Mouse (Mus musculus) thymus, postnatal 0 days (tissue): ENCODE measurements around the gene Atp6v1g1. TPM values are rescaled to one million over a fixed set of nuclear protein-coding genes. Genes with fewer than 3 reads are reported as not detected.

Source experiments
- DNase-seq: peaks from one replicate; pipeline ENCODE4 v3.0.0-alpha.2; 2015; ENCODE audit warnings: low spot score
- polyA plus RNA-seq: library from polyadenylated mRNA; unstranded; fragments of >200 nt; fragmentation: Nextera tagmentation; extraction: Ambion mirVana; gene quantifications from 2 replicates; pipeline ENCODE4 v1.2.1, GENCODE M21; 2015

Gene Atp6v1g1
- 373 and 381 TPM in 2 replicates for polyA plus RNA-seq

DNA sequence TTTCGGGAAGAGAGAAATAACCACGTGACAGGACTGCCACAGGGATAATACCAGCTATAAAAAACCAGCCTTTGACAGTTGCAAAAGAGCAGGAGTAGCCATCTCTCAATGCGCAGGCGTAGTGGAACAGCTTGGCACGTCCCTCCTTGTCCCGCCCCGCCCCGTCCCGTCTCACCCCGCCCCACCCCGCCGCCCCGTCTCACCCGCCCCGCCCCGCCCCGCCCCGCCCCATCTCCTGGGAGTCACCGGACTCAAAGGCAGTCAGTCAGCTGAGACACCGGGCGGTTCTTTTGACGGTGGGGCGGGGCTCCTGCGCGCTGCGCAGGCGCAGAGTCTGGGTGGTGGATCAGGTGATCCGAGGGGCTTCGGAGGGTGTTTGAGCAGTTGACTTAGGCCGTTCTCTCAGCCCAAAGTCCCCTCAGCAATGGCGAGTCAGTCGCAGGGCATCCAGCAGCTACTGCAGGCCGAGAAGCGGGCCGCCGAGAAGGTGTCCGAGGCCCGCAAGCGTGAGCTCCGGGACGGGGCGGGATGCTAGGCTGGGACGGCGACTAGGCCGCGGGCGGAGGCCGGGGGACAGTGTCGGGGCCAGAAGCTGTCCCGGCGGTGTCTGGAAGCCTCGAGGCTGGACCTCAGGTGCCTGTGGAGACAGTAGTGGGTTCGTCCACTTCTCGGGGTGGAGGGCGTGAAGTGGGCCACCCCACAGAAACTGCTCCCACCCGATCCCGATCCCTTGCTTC is at the start of gene Atp6v1g1:
Atp6v1g1 (plus strand) TSS at position 279 of the 737 bp plus-strand sequence.
- DNase-seq = peak; percentile 95

DNA sequence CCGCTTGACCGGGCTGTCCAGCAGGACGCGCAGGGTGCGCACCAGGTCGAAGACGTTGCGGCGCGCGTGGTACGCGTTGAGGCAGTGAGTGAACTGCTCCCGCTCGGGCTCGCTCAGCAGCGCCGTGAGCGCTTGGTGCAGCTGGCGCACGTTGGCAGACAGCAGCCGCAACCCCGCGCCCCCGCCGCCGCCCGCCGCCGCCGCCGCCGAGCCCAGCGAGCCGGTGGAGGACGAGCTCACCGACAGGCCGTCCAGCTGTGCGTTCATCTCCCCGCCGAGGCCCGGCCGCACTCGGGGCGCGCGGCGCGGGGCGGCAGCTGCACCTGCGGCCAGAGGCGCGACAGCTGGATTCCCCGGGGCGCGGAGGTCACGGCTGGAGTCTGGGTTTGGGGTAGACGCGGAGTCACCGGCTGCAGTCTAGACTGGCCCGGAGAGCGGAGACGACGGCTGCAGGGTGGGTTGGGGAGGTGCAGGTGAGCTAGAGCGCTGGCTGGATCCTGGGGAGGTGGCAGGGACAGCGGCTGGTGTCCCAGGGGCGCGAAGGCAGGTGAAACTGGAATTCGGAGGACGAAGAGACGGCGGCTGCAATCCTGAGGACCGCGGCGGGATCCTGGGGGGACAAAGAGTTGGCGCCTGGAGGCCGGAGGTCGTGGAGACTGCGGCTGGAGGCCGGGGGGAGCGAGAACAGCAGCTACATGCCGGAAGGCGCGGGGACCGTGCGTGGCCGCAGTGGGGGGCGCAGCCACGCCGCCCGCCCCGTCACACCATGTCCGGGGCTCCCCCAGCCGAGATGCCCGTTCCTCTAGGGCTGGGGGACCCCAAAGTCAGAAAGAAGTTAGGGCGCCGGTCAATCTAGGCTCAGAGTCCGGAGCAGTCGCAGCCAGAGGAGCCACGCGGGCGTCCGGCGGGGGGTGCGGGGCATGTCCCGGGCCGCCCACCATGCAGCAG is 49.3 kb upstream of the Atp6v1g1 start:
- DNase-seq = peak; percentile 77

DNA sequence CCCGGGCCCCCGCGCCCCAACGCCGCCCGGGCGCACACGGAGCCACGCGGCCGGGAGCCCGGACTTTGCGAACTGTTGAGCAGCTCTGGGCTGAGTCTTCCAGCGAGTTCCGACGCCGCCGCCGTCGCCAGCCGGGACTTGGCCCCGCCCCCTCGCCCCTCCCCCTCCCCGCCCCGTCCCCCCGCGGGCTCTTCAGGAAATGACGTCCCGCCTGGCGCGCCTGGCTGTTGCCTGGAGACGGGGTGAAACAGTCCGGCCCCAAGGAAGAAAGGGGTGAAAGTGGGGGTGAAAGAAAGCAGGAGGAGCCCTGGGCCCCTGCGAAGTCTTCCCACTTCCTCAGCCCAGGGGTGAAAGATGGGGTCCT is 48.7 kb upstream of the Atp6v1g1 start, which contains the start of gene Whrn:
Whrn (minus strand) TSS at position 77 of the 364 bp plus-strand sequence.
- peak; percentile 91 for DNase-seq

DNA sequence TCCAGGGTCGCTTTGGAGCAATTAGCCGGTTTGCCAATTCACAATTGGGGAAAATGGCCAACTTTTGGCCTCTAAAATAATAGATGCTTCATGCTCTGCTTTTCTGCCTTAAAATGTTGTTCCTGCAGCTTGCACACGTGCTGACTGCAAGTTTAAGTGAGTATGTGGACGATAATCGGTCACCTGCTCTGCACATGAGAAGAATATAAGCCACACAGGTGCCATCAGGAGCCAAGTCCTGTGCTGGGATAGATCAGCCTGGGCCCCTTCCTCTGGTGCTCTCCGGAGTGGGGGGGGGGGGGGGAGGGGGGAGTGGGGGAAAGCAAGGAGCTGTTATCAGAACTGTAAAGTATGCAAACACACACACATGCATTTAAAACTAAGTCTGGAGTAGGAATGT is 48.3 kb upstream of the Atp6v1g1 start:
- no peak for DNase-seq

DNA sequence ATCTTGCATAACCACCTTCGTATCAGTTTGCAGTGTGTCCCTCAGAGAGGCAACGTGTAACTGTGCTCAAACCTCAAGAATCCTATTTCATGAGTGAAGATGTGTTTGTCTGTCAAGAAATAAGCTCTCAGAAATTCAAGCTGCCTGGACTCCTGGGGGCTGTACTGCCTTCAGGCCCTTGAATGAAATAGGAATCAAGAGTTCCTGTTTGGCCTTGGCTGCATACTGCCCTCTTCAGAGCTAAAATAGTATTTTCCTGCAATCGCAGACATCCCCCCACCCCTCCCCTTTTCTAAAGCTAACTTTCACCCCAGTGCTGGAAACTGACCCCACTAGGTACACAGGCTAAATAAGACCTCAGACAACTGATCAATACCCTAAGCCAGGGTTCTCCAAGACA is 46.2 kb upstream of the Atp6v1g1 start:
- DNase-seq = peak; percentile 43

DNA sequence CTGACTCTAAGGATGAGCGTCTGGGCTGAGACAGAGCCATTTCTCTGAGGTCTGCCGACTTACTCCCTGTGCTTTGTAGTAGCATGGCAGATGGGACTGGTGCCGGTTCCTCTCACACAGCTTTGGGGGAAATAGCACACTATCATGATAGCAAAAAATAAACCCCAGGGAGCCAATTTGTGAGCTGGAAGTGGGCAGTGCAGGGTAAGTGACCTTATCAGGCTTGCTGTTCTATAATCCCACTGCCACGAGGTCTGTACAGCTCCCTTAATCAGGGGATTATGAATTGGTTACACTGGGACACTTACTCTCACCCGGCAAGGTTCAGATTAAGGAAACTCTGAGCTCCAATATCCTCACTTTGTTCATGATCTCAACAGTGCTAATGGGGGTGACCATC is 43.5 kb upstream of the Atp6v1g1 start:
- no peak for DNase-seq

DNA sequence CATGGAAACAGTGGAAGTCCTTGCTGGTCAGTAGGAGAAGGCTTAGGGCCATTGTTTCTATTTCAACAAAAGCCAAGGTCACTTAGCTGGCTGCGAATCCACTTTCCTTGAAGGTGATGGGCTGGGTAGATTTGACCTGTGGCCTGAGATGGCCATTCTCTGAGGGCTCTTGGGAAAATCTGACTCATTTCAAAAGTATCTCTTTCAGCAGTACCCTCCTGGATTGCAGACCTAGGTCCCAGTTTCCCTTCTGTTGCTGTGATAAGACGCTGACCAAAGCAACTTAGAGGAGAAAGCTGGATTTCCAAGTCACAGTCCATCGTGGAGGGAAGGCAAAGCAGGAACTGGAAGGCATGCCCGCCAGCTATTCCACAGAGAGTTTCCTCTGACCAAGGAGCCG is 40.6 kb upstream of the Atp6v1g1 start:
- DNase-seq = no peak

DNA sequence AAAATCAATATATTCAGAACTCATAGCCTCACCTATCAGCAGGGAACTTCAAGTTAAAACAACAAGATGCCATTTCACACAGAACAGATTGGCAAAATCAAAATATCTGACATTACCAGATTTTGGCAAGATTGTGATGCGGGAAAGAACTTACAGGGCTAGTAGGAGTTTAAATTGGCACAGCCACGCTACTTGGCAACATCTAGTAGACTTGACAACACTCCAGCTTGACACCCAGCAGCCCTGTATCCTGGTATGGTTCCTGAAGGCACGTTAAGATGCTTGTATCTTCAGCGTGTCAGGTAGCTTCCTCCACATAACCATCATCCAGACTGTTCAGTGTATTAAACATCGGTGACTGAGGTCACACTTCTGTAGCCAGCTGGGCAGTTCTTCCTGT is 37.1 kb upstream of the Atp6v1g1 start:
- no peak for DNase-seq

DNA sequence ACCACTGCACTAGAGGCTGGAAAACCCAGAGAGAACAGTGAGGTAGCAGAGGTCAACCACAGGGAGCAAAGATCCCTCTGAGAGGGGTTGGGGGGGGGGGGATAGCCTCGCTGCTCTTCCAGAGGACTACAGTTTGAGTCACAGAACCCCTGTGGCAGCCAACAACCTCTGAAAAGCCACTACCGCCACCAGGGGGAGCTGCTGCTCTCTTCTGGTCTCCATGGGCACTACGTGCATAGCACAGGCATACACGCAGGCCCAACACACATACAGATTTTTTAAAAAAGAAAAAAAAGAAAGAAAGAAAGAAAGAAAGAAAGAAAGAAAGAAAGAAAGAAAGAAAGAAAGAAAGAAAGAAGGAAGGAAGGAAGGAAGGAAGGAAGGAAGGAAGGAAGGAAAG is 36.3 kb upstream of the Atp6v1g1 start:
- peak; percentile 81 for DNase-seq

DNA sequence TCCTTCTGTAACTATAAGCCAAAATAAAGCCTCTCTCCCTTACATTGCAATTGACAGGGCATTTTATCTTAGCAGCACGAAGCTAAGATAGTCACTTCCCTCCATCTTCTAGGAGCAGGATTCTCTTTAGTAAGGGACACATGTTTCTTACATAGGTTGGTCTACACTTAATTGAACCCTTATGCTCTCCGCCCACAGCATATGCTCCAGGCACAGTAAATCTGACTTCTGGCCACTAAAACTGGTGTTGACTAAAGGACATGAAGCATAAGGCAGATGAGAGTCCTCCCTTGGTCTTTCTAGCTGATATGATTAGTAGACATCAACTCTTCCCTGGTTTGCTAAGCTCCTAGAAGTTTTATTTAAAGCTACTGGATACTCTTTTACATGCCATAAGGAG is 31.7 kb upstream of the Atp6v1g1 start:
- no peak for DNase-seq

DNA sequence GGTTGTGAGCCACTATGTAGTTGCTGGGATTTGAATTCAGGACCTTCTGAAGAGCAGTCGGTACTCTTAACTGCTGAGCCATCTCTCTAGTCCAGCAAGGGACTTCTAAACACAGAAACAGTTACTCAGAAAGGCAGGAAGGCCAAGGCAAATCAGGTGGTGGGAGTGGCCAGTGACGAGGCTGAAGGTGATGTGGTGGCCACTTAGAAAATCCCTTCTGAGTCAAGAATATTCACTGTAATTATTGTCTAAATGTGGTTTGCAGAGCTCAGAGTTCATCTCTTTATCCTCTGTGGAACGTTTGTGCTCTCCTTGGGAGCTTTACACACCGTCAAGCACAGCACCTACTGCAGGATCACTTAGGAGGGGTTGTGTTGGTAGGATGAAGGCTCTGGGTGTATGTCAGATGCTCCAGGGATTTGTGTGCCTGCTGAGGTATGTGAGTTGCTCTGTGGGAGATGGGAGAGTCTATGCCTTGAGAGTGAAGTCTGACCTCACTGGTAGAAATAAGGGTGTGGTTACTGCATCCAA is 30.1 kb upstream of the Atp6v1g1 start:
- no peak for DNase-seq

DNA sequence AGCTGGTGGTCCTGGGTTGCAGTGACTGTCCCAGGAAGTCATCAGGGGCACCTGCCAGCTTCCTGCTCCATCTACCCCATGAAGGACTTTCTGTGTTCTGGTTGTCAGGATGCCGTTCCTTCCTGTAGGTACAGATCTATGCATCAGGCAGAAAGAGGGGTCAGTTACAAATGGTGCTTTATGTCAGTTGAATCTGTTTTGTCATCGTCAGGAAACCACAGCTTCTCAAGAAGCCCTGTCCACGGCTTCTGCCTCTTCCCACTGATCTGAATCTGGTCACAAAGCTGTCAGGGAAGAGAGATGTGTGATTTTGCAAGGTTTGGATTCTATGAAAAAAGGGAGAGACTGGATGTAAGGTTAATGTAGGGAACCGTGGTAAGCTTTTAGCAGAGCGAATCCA is 29.6 kb upstream of the Atp6v1g1 start:
- no peak for DNase-seq

DNA sequence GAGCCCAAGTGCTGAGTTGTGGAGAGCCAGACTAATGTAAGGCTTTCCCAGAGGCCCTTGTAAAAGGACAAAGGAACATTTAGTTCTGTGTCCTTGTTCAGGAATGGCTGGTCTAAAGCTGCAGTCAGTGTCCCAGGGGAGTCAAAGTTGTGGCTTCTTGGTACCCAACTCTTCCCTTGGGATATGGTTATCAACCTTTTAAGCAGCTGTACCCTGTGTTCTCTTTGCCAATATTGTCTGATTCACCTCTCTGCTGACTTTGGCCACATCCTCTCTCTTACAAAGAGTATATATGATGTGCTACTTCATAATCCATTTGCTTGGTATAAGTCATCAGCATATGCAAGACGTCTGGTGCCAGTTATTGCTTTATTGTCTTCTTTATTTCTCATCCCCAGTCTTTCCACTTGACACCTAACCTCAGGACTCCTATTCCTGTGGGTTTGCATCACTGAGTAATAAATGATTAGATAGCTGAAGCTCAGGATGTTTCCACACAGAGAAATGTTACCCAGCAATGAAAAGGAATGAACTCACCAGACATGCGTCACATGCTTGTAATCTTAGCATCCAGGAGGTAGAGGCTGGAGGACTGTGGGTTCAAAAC is 22.7 kb upstream of the Atp6v1g1 start:
- no peak for DNase-seq

DNA sequence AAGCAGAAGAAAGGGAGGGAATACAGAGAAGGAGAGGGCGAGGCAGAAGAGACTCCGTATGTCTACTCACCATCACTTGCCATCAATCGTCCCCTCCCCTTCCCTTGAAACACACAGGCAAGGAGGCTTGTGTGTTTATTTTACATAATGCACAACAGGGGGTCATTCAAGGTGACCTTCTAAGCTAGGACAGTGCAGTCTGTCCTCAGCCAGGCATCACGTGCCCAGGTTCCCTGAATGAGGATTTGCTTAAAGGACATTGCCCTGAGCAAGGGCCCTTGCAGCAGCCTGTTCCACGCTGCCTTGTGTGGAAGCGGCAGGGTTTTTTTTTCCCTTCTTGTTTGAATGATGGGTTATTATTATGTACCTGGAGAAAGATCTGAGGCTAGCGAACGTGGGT is 19.1 kb upstream of the Atp6v1g1 start:
- no peak for DNase-seq

DNA sequence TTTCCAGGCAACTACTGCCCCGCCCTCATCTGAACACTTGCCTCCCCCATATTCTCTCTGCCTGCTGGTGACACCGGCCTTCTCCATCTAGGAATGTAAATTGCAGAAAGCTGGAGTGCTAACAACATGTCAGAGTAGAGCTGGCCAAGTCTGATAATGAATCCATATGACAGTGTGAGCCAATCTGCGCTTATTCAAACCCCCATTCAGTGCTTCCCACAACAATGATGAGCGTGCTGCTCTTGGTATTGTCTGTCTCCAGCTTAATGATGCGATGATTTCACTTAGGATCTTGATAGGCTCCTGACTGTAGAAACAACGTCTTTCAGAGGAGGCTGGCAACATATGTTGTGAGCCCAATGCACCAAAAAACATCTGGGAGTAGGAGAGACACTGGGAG is 15.6 kb upstream of the Atp6v1g1 start:
- no peak for DNase-seq

DNA sequence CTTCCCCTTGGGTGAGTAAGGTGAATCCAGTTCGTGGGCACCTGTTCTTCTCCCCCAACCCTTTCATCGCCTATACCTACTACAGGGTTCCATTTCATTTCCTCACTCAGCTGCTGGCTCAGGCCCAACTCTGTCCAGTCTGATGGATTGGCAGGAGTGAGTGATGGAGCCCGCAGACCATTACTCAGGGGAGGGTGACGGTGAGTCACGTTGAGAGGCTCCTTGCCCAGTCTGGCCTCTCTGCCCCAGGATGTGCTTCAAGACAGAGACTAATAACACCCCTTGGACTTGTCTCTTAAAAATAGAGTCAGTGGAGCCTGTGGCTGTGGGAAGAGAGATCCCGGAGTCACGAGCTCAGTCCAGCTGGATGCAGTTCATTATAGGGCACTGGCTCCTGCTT is 14.2 kb upstream of the Atp6v1g1 start:
- no peak for DNase-seq

DNA sequence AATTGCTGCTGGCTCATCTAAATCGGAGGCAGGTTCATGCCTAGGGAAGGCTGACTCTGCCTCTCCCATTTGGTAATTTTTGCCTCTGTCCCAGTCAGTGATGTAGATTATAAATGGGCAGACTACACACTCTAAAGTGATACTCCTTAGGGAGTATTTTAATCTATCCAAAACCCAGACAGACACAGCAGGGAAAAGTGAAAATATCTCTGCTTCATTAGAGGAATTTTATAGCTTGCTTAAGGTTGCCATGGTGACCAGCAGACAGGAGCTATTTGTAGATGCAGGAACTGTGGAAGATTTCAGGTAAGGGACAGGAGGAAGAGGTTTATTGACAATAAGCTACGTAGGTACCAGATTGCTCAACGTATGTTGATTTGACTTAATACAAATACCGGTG is 7.0 kb upstream of the Atp6v1g1 start:
- no peak for DNase-seq

DNA sequence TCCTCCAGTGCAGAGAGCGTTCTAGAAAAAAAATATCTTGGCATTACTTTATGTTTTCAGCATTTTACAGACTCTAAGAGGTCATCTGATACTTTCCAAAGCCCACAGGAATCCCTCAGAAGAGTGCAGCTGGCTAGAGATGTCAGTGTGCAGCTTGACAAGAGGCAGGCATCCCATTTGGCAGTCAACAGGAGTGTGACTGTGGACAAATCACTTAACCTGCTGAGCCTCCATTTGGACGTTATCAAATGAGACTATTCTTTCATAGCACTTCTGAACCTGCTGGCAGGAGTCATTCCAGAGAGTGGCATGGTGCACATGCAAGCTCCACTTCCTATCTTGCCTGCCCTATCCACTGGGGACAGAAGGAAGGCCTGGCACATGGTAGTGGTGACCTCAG is 2.4 kb upstream of the Atp6v1g1 start:
- DNase-seq = no peak

DNA sequence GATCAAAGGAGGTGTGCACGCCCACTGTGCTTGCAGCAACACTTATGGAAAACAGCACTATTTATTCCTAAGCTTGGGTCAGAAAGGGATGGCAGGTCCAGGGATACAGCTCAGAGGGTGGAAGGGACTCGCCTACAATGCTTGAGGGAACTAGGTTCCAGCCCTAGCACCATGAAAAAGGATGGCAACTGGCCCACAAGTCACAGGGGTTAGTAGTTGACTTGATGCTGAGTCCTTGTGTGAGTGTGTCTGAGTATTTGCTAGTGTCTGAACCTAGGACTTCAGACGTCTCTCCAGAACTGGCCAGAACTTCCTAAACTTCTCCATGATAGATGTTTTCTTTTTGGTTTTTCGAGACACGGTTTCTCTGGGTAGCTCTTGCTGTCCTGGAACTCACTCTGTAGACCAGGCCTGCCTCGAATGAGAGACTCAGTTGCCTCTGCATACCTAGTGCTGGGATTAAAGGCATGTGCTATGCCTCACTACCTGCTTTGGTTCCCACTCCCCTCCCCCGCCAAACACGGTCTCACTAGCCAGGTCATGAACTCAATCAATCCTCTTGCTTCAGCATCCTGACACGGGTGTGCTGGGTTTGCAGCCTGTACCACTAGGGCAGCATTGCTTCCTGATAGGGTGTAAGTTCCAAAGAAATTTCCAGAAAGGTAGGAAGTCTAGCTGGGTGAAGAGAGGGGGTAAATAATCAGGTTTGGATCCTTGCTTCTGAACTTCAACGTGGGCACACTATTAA is 652 bp upstream of the Atp6v1g1 start:
- DNase-seq = no peak

DNA sequence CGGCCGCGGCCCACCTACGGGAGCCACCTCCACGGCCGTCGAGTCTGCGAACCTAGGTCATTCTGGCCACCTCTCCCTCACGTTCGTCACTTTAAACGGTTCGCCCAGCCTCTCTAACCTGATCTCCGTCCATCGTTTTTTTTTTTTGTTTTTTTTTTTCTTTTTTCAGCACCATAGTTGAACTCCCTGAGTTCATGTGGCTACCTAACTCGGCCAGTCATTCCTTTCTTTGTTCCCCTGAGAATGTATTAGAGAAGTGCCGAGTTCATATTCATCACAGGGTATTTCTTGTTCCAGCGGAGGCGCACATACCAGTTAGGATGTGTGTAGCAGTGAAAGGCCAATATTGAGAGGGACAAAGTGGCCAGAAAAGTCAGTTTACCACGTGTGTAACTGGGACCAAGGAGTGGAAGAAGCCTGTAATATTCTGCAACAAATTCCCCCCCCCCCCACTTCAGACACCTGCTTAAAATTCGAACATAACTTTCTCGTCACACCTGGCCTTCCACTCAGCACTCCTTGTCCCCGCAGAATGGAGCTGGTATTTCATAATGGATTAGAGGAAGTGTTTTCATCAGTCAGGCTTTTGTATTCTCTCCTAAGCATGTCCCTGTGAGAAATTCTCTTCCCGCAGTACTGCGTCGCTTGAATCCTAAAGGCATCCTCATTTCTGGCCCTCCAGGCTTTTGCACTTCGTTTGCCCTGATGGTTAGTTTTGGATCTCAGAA is 823 bp downstream of the Atp6v1g1 start:
- no peak for DNase-seq
